Mouse (Mus musculus) thymus, postnatal 14 days (tissue): Measurements from ENCODE around the gene Ssbp3.

Source experiments
- DNase-seq: peaks from one replicate; pipeline ENCODE4 v3.0.0; 2021

The Ssbp3 gene

DNA sequence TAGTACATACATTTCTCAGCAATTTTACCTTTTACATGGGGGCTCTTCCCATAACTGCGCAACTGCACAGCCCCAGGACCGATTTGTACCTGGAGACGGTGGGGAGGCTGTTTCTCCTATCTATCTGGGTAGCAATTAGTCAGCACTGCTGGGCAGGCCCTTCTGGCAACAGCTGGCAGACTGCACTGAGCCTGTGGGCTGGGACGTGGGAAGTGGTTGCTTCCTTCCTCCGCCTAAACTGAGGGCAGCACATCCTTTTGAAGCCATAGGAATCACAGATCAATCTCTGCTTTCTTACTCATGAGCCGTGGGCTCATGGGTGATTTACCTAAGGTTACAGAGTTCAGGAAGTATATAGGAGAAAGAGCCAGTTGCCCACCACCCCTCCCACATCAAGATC, 148.3 kb downstream of the Ssbp3 start:
- DNase-seq = no peak

DNA sequence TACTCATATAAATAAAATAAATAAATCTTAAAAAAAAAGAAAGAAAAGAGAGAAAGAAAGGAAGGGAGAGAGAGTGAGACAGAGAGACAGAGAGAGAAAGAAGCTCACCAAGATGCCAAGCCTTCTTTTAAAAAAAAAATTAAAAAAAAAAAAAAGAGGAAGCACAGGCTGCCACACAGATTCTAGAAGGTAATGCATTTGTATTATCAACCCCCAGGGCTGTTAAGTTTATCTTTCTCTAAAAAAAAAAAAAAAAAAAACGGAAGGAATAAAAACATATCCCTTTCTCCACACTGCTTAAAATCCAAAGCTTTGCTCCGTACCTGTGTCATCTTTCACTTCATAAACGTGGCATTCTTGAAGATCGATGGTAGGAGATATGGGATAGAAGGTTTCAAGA, 151.1 kb downstream of the Ssbp3 start:
- no peak for DNase-seq

DNA sequence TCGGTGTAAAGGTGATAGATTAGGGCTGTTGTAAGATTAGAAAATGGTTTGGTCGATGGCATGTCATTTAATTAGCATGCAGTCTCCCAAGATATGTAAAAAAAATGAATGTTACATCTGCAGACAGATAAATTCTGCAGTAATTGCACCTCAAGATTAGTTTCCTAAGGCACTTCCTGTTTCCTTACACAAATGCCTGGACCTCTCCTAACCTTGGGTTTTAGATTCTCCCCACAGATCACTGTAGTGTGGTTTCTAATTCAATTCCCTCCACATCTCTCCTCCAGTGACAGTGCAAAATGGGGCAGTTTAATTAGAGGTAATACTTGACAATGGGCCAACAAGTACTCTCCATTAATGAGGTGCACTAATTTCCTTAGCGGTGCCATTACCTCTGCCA, 152.7 kb downstream of the Ssbp3 start:
- no peak for DNase-seq

DNA sequence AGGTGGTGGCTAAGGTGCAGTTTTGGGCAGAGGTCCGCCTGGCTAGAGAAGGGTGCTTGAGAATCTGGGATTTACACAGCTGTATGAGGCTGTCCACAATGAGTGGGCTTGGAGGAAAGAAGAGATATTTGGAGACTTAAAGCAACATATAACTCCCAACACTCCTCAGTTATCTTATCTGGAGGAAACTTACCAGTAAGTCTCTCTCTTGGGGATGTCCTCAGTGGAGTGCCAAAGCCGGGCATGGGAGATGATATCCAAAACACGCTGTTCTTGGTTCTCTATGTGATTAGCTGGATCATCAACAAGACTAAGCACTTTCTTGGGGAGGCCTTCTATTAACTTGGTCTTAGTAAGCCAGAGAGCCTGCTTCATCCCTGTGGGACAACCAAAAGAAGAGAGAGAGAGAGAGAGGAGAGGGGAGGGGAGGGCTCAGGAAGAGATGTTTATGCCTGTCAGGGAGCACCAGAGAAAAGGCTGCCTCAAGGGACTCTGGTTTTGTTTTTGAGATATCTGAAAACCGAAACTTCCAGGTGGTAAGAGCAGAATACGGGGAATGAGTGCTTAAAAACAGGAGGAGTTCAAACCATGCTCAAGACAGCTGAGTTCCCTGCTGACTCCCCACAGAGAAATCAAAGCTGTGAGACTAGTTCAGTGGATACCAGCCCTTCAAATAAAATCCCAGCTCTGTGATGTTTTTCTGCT, 154.0 kb downstream of the Ssbp3 start:
- DNase-seq = no peak

DNA sequence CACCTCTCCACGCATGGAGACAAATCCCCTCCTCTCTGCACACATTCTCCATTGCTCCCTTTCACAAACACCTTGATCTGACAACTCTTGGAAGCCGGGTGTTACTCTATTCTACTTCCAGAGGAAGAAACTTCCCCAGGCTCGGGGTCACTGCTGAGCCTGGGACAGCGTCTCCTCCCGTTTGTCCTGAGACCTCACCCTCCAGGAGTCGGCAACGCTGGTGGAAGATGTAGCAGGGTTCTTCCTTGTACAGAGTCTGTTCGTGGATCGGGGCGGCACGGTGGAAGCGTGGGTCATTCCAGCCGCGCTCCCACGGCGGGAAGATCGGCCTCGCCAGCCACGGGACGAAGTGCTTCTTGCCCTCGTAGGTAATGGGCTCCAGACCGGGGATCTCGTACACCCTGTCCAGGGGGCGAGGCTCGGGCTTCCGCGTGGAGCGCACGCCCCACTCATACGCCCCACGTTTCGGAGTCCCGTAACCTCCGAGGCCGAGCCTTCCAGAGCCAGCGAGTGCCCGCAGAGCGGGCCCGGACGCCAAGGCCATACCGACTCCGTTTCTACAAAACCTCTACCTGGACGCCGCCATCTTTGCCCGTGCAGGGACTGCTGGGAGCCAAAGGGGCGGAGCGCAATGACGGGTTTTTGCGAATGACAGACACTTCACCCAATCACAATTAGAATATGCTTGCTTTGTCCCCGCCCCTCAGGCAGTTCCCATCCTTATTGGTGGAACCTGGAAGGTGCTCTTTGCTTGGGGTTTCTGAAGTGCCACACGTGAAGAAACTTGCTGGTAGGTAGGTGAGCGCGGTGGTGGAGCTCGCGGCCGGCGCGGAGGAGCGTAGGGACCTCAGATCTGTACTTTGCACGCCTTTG, 156.0 kb downstream of the Ssbp3 start, which contains the start of the genes Mrpl37 and Cyb5rl:
Mrpl37 (minus strand) TSS at position 617 of the 873 bp plus-strand sequence.
Cyb5rl (plus strand) TSS at position 737 of the 873 bp plus-strand sequence.
- peak; percentile 97 for DNase-seq

DNA sequence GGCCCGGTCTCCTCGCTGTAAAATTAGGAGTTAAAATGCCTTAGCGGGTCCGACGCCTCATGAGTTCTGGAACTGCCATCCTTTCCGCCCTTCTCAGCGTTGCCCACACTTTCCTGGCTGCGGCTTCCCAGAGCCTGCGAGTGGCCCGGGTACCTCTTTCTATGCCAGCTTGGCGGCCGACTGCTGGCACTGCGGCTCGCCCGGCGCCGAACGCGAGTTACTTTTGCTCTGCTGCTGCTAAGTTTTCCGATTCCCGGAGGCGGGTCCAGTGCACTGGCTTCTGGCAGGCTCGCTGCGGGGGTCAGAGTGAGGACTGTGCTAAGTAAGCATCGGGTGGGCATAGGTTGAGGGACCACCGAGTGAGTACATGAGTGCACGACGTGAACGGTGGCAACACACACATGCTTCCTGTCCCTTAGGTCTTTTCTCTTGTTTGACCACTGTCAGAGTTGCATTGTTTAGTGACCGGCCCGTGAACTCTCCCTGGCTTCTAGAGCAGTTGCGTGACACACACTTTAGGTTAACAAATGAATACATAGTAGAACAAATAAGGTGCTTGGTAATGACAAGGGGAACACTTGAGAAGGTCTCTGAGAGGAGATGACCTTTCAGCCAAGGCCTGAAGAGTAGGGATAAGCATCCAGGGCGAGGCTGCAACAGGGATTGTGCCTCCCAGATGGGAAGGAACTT, 156.8 kb downstream of the Ssbp3 start:
- DNase-seq = no peak

DNA sequence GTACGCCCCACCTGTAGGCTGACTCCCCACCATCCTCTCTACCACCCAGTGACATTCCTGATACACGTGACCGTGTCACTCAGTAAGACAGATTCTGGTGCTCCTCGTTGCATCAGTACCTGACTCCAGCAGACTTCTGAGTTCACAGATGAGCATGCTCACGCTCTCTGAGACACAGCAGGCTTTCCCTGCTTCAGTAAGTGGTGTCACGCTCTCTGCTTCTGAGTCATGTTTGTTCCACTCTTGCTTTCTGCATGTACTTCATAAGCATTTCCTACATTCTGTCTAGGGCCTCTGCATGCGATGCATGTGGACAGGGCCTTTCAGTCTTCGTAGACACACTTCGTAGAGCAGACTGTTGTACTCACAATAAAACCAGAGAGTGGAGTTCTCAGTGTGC, 161.8 kb downstream of the Ssbp3 start:
- no peak for DNase-seq

DNA sequence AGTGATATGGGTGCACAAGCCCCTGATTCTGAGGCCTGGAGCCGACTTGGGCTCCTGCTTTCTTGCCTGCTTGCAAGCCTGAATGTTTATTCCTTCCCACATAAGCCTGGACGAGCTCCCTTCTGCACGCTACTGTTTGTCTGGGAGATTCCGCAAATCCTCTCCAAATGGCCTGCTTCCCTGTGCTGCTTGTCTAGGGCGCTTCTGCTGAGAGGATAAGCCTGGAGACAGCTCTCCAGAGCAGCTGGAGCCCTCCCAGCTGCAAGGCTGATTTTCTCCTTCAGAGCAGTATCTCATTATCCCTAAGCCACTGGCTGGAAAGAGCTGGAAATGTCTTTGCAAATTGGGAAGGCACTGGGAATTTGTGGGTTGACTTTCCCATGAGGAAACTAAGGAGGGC, 165.0 kb downstream of the Ssbp3 start:
- no peak for DNase-seq

DNA sequence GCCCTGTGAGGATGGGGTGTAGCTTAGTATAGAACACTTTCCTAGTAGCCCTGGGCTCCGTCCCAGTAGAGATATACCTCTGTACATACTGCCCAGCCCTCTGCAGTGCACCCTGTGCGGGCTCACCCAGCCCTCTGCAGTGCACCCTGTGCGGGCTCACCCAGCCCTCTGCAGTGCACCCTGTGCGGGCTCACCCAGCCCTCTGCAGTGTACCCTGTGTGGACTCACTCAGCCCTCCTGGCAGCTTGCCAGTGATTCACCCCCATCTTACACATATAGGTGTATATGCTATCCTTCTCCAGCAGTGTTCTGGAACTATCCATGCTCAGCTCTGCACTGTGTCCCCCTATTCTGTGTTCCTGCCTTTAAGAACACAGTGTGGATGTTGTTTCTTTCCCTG, 168.4 kb downstream of the Ssbp3 start:
- no peak for DNase-seq

DNA sequence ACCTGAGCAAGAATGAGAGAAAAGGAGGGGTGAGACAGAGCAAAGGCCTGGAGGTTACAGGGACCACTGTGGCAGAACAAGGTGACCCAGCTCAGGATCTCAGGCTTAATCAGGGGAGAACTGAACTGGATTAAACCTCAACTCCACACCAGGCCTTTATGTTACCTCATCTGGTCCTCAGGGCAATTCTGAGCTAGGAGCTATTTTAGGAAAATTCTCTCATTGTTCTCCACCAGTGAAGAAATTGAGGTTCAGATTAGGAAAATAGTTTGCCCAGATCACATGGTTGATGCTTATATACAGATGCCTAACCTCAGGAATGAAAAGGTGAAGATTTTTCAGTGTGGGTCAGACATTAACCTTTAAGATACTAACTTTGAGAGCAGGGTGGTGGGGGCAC, 169.2 kb downstream of the Ssbp3 start:
- no peak for DNase-seq

DNA sequence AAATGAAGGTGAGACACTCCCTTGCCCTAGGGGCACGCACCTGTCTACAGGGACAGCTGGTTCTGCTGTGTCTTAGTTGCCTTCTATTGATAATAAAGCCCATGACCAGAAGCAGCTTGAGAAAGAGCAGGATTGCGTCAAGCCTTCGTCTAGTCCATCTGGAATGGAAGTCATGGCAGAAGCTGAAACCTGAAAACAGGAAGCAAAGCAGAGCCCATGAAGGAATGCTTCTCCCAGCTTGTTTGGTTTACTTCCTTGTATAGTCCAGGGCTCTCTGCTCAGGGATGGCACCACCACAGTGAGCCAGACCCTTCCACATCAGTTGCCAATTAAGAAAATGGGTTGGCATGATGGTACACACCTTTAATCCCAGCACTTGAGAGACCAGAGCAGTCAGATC, 171.7 kb downstream of the Ssbp3 start:
- DNase-seq = no peak

DNA sequence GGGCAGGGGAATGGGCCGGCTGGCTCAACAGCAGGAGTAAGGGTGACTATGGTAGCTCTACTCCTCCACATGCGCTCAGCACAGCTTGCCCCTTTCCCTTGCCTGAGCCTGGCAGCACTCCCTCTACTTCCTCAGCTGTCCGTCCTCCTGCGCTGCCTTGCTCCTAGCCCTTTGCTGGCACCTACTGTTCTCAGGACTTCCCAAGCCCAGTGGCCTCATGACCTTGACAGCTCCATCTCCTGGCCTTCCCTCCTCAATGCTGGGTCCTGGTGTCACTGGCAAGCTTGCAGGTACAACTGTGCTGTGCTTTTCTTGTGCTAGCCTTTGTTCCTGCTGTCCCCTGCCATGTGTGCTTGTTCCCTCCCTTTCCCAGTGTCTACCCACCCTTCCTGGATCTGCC, 172.6 kb downstream of the Ssbp3 start:
- no peak for DNase-seq

DNA sequence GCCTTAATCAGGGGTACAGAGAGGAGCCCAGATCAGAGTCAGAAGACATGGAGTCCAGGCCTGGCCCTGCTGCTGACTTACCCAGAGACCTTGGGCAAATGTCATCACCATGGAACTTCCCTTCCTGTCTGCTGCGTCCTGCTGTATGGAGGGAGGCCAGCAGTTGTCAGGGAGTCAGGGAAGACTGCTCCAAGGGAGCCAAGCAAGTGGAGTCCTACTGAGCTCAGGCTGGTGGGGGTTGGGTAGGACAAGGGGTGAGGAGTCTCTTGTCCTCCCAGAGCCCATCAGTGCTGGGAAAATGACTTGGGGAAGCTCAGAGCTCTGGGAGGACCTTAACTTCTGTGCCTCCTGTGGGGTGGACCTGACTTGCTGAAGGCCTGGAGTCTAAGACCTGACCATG, 173.8 kb downstream of the Ssbp3 start:
- no peak for DNase-seq

DNA sequence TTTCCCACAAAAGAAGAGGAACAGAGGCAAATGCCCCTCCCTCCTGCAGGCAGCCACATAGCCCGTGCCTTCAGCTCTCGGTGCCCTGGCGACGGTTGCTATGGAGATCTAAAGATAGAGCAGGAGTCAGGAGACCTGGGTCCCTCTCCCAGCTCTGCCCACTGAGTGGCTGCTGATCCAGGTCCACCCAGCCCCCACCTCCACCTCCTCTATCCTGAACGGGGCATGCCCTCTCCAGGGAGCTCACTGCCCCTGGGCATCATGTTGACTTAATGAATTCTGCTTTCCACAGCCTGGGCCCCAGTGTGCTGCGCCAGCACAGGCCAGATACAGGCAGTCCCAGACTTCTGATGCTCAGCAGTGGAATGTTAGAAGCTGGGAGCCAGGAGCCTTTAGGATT, 174.4 kb downstream of the Ssbp3 start:
- DNase-seq = no peak

DNA sequence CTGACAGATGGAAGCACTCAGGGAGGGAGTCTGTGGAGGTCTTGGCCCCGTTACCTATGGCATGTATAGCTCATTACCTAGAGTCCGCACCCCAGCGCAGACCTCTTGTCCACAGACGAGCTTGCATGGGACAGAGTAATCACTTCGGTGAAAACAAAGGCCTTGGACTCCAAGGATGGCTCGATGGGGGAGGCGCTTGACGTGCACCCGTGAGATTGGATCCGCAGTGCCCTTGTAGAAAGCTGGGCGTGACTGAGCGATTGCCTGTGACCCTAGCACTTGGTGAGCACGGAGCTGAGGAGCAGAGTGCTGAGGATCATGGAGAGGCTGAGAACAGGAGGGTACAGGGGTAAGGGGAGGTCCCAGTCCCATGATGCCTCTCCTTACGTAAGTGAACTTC, 181.2 kb downstream of the Ssbp3 start:
- DNase-seq = no peak

DNA sequence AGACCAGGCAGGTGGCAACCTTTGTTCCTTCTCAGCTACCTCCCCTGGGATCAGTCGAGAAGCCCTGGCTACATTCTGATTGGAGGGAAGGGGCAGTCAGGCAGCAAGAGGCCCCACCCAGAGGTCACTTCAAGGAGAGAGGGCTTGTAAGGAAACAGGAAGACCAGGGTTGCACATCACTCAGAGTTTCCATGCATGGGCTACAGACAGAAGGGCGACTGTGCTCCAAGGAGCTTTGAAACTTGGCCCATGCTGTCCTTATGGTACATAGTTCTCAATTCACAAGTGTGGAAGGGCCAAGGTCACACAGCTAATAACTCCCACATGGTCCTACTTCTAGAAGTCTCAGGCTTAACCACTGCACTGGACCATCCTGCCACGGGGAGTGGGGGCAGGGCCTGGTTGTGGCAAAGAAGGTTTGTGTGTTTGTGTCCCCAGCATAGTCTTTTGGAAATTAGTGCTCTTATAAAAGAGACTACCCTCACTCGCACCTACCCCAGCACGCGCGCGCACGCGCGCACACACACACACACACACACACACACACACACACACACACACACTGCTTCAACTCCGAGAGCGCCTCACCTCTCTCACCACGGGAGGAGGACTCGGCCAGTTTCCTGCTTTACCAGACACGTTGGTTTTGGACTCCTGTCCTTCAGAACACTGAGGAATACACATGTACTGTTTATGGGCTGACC, 184.1 kb downstream of the Ssbp3 start:
- no peak for DNase-seq

DNA sequence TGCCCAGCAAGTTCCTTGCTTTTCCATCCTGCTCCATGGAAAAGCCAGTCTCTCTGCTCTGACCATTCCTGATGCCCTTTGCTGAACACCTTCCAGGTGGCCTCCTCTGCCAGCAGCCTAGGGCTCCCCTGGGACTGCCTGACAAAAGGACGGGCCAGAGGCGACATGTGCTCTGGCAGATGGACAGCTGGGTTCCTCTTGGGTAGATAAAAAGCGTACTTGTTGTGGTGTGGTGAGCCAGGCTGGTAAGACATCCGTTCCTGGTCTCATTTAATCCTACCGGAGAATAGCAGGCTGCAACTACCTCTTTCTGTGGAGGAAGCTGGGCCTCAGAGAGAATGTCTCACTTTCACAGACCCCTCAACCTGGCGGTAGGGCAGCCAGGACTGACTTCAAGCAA, 185.5 kb downstream of the Ssbp3 start:
- no peak for DNase-seq

DNA sequence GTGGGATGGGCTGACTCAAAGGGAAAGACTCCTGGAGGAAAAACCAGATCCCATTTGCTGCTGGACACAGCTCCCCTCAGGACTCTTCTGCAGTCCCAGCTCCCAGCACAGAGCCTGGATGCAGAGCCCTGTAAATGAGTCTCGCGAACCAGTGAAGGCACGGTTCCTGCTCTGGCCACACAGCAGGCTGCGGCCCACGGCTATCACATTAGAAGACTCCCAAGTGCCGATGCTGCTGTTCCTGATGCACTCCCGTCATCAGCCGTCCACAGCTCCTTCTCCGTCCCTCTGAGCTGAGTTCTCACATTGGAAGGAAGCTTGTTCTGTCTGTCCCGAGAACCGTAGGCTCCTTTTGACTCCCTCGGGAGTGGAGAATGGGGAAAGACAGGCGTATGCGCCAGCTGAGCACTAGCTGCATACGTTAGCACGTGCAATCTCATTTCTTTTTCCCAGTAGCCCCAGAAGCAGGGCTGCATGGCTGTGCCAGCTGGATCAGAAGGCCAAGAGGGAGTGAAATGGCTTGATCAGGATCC, 186.4 kb downstream of the Ssbp3 start, which contains the start of gene Cdcp2:
Cdcp2 (plus strand) TSS at position 51 of the 533 bp plus-strand sequence.
- no peak for DNase-seq

DNA sequence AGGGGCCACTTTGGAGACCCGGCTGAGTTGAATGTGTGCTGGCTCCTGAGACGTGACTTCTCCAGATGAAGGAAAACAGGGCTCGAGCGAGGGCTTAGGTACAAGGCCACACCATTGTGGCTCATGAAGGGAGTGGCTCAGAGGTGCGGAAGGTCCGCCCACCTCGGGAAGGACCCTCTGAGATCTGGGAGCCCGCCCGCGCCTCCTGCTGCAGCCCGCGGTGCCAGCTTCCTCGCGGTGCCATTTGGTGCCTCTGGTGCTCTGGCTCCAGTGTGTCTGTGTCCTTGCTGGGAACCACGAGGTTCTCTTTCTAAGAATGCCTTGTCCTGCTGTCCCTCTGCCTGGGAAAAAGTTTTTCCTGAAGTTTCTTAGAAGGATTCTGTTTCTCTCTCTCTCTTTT, 187.4 kb downstream of the Ssbp3 start:
- DNase-seq = peak; percentile 8

DNA sequence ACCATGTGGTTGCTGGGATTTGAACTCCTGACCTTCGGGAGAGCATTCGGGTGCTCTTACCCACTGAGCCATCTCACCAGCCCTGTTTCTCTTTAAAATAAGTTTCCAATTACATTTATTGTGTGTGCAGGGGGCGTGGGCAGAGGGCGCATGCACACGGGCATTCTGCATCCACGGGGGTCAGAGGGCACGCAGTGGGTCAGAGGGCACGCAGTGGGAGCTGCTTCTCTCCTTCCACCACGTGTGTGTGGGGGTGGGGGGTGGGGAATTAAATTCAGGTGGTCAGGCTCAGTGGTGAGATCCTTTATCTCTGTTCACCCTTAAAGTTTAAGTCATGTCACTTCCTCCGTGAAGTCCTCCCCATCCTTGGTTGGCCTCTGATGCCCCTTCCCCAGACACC, 187.9 kb downstream of the Ssbp3 start:
- DNase-seq = no peak

DNA sequence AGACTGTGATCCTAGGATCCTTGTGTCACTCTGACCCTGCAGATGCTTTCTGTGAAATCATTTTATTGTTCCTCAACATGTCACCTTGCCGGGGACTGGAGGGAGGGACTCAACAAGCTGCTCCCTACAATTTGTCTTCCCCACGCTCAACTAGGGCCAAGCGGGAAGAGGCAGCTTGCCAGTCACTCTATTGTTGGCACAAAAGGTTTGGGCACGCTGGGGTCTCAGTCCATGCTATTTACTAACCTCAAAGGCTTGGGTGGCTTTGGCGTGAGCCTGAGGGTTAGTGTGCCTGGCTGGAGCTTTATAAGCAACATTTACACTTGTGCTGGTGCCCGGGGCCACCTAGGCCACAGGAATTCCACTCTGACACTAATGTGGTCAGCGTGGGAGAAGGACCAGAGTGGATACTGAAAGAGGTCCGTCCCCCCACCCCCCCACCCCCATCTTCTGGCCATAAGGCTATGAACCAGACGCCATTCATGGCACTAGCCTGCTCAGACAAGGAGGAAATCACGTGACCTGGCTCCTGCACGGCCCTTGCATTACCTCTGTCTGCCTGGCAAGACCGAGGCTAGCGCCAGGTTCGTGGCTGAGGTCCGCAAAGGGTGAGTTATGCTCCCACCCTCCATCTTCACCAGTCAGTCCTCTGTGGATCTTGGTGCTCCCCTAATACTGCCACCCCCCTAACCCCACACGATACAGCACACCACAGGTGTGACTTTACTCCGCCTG, 188.5 kb downstream of the Ssbp3 start:
- peak; percentile 10 for DNase-seq
